Mouse (Mus musculus): ENCODE results near the gene Ghdc.

- TF ChIP-seq USF1 (IDR thresholded peaks at IDR 0.05; ENCODE audit: low read depth) (no peak), MYOD1 (IDR thresholded peaks at IDR 0.05; ENCODE audit: control insufficient read depth, insufficient read length, low read depth) (no peak), CTCF (IDR thresholded peaks at IDR 0.05; ENCODE audit: control insufficient read depth, insufficient read depth, insufficient read length) (no peak), CEBPB (IDR thresholded peaks at IDR 0.05; ENCODE audit: low read depth) (no peak)
Observed at GRCm38 (mm10) chr11:100738749-100739148, 32.0 kb downstream of the Ghdc start.
